Mouse (Mus musculus) layer of hippocampus, postnatal 25 days (tissue): ENCODE results near the gene Zdhhc17. TPM values are rescaled to one million over a fixed set of nuclear protein-coding genes. Genes with fewer than 3 reads are reported as not detected.

Experiments used
- DNase-seq, 2 experiments: peaks; one replicate each; pipeline ENCODE4 v3.0.0; 2022; ENCODE audit warnings: mixed read lengths in 2 of 2, low spot score in 1 of 2; ENCODE audit errors: extremely low spot score in 1 of 2
- total RNA-seq, 2 experiments: library from RNA; stranded (reverse); gene quantifications; 2 replicates each; pipeline ENCODE4 v1.2.3; 2021

Gene Zdhhc17
- total RNA-seq, 2 experiments from 2014 or later: 84.0 to 96.2 TPM

DNA sequence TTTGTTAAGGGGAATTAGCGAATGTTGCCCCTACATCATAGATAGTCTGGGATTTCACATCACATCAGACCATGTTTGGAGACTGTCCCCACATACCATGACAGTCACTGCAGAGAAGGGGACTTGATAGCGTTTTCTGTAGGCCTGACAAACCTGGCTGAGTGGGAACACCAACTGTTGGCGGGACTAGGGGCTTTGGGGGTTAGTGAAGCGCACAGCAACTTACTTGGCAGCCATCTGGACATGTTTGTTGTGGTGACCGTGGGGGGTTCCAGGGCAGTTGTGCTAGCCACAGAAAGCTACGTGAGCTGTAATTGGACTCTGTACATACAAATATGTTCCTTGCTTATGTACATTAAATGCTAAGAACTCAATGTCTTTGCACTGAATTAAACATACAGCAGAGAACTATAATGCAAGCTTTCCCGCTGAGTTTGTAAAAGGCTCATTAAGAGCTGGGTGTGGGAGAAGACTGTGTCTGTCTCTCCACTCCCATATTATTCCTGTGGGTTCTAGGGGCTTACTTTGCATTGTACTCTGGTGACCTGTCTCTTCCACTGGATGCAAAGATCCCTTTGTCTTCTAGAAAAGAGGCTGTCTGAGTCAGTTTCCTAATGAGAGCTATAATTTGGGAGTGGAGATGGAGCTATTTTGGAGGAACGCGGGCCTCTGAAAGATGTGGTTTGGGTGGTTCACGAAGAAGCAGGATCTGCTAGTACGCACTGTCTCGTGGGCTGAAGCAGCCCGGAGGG lies 78.6 kb downstream of the Zdhhc17 start:
- DNase-seq: no peak

GRCm38 (mm10) chr10:110929756-110930155 lies 80.2 kb downstream of the Zdhhc17 start:
- DNase-seq: no peak

- DNase-seq: no peak
Measured at GRCm38 (mm10) chr10:110927491-110927890, 82.4 kb downstream of the Zdhhc17 start.

DNA sequence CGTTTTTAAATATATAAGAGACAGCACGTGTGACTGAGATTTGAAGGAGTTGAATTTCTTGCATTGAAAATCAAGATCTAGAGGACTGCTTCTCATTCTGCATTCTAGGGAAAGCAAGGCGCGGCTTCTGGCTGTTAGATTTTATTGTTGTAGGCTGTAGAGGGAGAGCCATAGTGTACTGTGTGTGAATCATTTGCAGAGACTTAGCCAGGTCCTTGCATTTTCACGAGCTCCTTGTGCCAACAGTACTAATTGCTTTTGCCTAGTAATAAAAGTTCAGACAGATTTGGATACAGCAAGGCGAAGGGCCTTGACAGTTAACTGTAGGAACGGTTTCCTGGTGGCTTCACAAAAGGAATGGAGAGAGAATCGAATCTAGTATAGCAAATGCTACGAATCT lies 87.3 kb downstream of the Zdhhc17 start:
- no peak for DNase-seq

- DNase-seq: no peak
Measured at GRCm38 (mm10) chr10:110921890-110922289, 88.0 kb downstream of the Zdhhc17 start.

- DNase-seq: no peak
Measured at GRCm38 (mm10) chr10:110920368-110920950, 89.5 kb downstream of the Zdhhc17 start.

- peak; percentile 42 to 49 for DNase-seq
Measured at GRCm38 (mm10) chr10:110919531-110920343, 90.2 kb downstream of the Zdhhc17 start, which contains the start of gene Csrp2. TSS of gene Csrp2 (plus strand) at chr10:110919789.

DNA sequence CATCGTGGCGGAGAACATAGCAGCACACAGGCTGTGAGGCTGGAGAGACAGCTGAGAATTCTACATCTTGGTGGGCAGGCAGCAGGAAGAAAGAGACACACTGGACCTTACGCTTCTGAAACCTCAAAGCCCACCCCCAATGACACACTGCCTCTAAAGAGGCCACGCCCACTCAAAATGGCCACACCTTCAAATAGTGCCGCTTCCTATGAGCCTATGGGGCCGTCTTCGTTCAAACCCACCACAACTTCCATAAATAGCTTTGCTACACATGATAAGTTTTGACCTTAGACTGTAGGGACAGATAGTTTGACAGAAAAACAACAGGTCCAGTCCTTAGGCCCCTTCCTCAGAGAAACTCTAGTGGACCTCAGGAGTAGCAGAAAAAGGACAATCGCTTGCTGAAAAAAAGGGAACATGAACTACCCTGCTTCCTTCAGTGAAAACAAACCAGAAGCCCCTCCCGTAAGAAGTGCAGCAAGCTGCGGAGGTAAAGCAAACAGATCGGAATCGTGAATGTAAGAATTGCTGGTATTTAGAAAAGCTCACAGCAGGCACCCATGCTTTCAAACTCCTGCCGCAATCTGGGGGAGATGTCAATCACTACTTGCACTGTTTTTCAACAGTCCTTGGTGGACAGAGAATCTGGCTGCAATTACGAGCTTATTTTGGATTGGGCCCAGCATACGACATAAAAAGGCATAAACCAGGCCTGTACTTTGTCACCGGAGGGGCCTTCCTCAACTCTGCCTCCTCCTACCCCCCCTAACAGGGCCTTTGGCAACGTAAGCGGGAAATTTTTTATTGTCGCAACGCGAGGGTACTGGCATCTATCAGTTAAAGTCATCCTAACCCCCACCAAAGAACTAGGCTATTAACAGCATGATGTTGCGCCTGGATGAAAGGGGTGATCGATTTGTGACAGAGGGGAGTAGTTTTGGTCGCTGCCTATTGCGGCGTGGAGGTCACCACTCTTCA lies 91.2 kb downstream of the Zdhhc17 start:
- no peak for DNase-seq

- no peak for DNase-seq
Measured at GRCm38 (mm10) chr10:110917521-110917920, 92.4 kb downstream of the Zdhhc17 start.

- DNase-seq: no peak
Measured at GRCm38 (mm10) chr10:110916666-110917344, 93.1 kb downstream of the Zdhhc17 start.

GRCm38 (mm10) chr10:110903862-110904261 lies 106.1 kb downstream of the Zdhhc17 start:
- no peak for DNase-seq

- DNase-seq: no peak
Measured at GRCm38 (mm10) chr10:110899744-110900501, 110.0 kb downstream of the Zdhhc17 start.

Other genes with a start within 250 kb of the Zdhhc17 start
- 10 to 100 TPM; 27.3 to 29.7 TPM for gene Csrp2, start 90.4 kb downstream of the Zdhhc17 start, total RNA-seq
- gene Osbpl8, start 154.6 kb upstream of the Zdhhc17 start, total RNA-seq: 10 to 100 TPM; 58.9 to 59.9 TPM